Mouse (Mus musculus) left cerebral cortex, adult 2 months (tissue): ENCODE results near the gene Msln. TPM values are rescaled to one million over a fixed set of nuclear protein-coding genes. Genes with fewer than 3 reads are reported as not detected.

Source experiments
- DNase-seq, 2 experiments: peaks; one replicate each; pipeline ENCODE4 v3.0.0; 2021 to 2022; ENCODE audit warnings: low spot score in 2 of 2, mixed read lengths in 1 of 2; ENCODE audit errors: extremely low spot score in 1 of 2
- H3K27ac ChIP-seq: fragments of 200-600 bp; 2 replicates; pipeline ENCODE4 v1.8.1; 2022
- H3K4me3 ChIP-seq: fragments of 200-600 bp; 2 replicates; pipeline ENCODE4 v1.8.1; 2022
- CTCF ChIP-seq: fragments of 200-600 bp; IDR thresholded peaks from 2 replicates; pipeline ENCODE4 v1.8.1; 2022; ENCODE audit warnings: antibody characterized with exemption, mild to moderate bottlenecking, moderate library complexity
- intact Hi-C: fragments of 180-260 bp; cut with DNase I; formaldehyde crosslinking; loops from one replicate; pipeline ENCODE4 v1.15.1; 2025
- total RNA-seq, 2 experiments: library from RNA; stranded (reverse); gene quantifications; 2 replicates each; pipeline ENCODE4 v1.2.3; 2021

Gene Msln
- total RNA-seq, 2 experiments from 2014 or later, result 3.1 to 3.9 TPM

- Histone ChIP-seq H3K4me3 (no peak overlapping the region), H3K27ac (no peak overlapping the region)
- DNase-seq, result no peak
- intact Hi-C loops, result no loop called here
- no peak for TF ChIP-seq CTCF
Measured at GRCm38 (mm10) chr17:25786781-25787504, 32.8 kb upstream of the Msln start.

- intact Hi-C loops, result no loop called here
- H3K4me3 ChIP-seq, result peak within 1 kb of the TSS; percentile 74
- TF ChIP-seq CTCF, result no peak
- DNase-seq, result no peak
- H3K27ac ChIP-seq, result peak within 1 kb of the TSS; percentile 94
Measured at GRCm38 (mm10) chr17:25786280-25786679, 32.1 kb upstream of the Msln start, which contains the start of gene Ccdc78. Gene Ccdc78, plus strand, starts transcription at chr17:25786580.

GRCm38 (mm10) chr17:25785281-25785745 lies 31.1 kb upstream of the Msln start, which contains the start of gene Haghl:
Gene Haghl, minus strand, starts transcription at chr17:25785673.
- DNase-seq, result peak; percentile 94 to 96
- peak within 1 kb of the TSS; percentile 94 for H3K27ac ChIP-seq
- H3K4me3 ChIP-seq, result peak within 1 kb of the TSS; percentile 74
- intact Hi-C loops, result no loop called here
- no peak; the same call in 1 of the 2 replicates for TF ChIP-seq CTCF

GRCm38 (mm10) chr17:25783861-25784574 lies 29.8 kb upstream of the Msln start:
- intact Hi-C loops, result no loop called here
- H3K27ac ChIP-seq, result peak overlapping the region; percentile 94; the same call in 1 of the 2 replicates
- no peak for TF ChIP-seq CTCF
- no peak for DNase-seq
- H3K4me3 ChIP-seq, result peak overlapping the region; percentile 74

DNA sequence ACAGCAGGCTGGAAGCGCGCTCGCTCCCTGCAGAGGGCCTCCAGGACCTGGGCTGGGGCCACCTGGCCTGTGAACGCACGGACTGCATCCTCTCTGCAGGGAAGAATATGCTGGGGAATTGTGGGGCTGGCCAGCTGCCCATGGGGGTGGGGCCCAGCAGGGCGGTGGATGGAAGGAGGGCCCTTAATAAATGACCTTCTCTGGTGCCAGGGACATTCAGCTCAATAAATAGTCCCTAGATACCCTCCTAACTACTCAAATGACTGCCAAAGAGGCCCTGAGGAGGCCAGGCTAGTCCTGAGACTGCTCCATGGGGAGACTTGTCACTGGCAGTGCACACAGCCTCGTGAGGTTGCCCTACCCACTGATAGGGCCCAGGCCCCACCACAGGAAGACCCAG lies 28.9 kb upstream of the Msln start:
- Histone ChIP-seq H3K4me3 (no peak overlapping the region), H3K27ac (no peak overlapping the region)
- TF ChIP-seq CTCF, result no peak
- intact Hi-C loops, result no loop called here
- no peak for DNase-seq

- no peak for TF ChIP-seq CTCF
- intact Hi-C loops, result no loop called here
- no peak for DNase-seq
- Histone ChIP-seq H3K4me3 (no peak overlapping the region), H3K27ac (no peak overlapping the region)
Measured at GRCm38 (mm10) chr17:25781339-25781738, 27.2 kb upstream of the Msln start.

DNA sequence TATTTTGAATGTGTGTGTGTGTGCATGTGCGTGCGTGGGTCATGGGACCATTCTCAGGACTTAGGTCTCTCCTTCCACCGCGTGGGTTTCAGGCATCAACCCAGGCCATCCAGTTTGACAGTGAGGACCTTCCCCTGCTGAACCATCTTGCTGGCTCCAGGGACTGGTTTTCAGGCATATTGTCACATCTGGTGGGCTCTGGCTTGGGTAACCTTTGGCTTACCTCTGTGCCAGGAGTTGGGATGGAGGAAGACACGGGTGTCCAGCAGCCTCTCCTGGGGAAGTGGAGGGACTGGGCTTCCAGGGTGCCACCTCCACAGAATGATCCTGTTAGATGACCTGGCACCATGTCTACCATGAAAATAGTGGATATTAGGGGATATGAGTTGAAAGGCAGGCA lies 23.8 kb upstream of the Msln start:
- intact Hi-C loops, result no loop called here
- no peak overlapping the region for H3K4me3 ChIP-seq
- no peak overlapping the region for H3K27ac ChIP-seq
- TF ChIP-seq CTCF, result no peak
- DNase-seq, result no peak

DNA sequence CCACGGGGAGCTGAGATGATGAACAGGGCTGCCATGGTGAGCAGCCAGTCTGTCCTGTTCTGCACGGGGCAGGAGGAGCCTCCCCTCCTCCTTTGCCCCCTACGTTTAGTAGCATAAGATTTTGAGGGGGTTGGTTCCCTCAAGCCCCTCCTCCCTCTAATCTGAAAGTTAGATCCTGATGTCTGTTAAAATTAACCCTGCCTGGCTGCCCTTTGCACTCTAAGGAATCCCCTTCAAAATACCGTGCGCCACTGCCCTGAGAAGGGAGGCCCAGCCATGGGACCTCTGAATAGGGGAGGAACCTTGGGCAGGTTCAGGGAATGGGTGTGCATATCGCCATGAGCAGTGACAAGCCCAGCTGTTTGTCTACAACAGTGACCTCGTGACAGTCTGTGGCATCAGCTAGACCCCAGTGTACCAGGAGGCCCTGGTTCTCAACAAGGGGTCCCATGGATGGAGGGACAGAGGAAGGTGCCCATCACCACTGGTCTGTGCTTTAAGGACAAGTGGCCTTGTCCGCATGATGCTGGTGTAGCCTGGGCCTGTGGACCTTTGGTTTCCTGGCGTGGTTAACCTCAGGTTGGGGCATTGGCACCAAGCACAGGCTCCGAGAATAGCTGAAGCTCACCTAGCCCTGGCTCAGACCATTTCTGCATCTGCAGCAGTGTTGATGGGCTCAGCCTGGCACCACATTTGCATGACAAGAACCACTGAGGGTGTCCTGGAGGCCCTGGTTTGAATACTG lies 21.3 kb upstream of the Msln start:
- no peak for DNase-seq
- intact Hi-C loops, result no loop called here

DNA sequence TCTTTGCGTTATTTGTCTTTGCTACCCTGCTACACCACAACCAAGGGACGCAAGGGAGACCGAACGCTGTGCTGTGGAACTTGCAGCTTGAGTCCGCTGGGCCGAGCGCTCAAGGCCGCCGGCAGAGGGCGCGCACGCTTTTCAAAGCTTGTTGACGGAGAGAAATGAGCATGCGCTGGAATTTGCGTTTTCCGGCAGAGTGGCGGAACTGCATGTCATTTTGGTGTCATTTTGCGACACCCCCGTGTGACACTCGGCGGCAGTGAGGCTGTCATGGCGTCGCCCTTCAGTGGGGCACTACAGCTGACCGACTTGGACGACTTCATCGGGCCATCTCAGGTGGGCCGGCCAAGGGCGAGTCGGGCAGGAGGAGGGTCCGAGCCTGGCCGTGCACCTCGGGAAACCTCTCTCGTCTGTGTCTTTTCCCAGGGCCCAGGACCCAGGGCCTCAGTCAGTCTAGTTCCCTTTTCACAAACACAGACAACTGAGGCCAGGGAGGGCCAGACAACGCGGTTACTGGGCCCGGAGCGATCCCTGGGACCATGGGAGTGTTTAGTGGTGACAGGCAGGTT lies 19.5 kb upstream of the Msln start, which contains the start of gene Narfl:
Gene Narfl (plus strand): TSS at position 228 of the 572 bp plus-strand sequence.
- peak within 1 kb of the TSS; percentile 90 for H3K27ac ChIP-seq
- intact Hi-C loops, result loop anchor here (1.0 to 5.0 kb wide), 3 partner anchors 24 to 41 kb away; partner anchors contain the start of gene Metrn
- TF ChIP-seq CTCF, result peak; percentile 98
- H3K4me3 ChIP-seq, result peak within 1 kb of the TSS; percentile 86
- peak; percentile 98 to 99 for DNase-seq

More for the DNA sequence above, 21.3 kb upstream of the Msln start:
- no peak for TF ChIP-seq CTCF
- Histone ChIP-seq H3K27ac (no peak overlapping the region), H3K4me3 (no peak overlapping the region)

DNA sequence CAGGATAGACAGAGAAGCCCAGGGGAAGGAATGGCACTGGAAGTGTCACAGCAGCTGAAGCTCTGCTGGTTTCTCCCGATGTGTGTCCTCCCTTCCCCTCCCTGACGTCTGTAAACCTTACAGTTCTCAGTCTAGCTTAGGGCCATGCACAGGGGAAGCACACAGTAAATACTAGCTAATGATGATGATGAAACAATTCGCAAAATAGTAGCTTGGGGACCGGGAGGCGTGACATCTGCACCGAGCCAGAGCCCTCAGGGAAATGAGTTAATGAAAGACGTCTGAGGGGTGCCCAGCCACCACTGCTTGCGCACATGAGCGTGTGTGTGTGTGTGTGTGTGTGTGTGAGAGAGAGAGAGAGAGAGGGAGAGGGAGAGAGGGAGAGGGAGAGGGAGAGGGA lies 15.2 kb upstream of the Msln start:
- no peak overlapping the region for H3K27ac ChIP-seq
- H3K4me3 ChIP-seq, result no peak overlapping the region
- DNase-seq, result no peak
- intact Hi-C loops, result no loop called here
- TF ChIP-seq CTCF, result no peak

- intact Hi-C loops, result no loop called here
- Histone ChIP-seq H3K4me3 (no peak overlapping the region), H3K27ac (no peak overlapping the region)
- no peak for TF ChIP-seq CTCF
- DNase-seq, result no peak
Measured at GRCm38 (mm10) chr17:25765886-25766285, 11.7 kb upstream of the Msln start.
